In the genomic region with DNA sequence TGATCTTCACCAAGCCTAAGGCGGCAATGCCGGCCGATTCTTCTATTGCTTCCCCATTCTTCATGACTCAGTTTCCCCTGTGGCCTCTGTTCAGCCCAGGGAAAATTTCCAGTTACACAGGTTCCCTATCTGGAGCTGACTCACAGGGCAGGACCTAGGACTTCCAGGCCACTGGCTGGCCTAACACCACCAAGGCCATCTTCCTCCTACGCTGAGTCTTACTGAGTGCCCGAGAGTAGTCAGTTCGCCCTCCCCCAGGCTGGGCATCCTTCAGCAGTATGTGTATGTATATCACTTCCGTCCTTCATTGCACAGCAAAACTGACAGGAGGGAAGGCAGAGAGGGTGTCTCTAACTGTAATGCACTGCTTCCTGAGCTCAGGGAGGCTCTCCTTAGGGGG, we compare ENCODE assay signal across 28 mouse cellular contexts. TPM values are rescaled to one million over a fixed set of nuclear protein-coding genes. Genes with fewer than 3 reads are reported as not detected.
DNase-seq lines count a peak whose midpoint lies in the region; ATAC-seq and TF ChIP-seq lines count a peak whose summit lies in the region.
"Had no signal": no experiment of that assay in that cellular context is flagged by ENCODE, and none has a peak within 500 bp of the region (broad histone marks: within the 10 kb centered on the region; RNA-seq: fewer than 3 reads in every experiment).

No protein-coding gene starts in this region.

- DNase-seq in adrenal gland, postnatal 25 days: peak; percentile 37
- DNase-seq in adrenal gland, adult 18-20 months (ENCODE audit: low spot score in 2 of 2): no peak
- DNase-seq in yolk sac, embryonic 10.5 days (ENCODE audit: low spot score): no peak
- DNase-seq: B cell, adult 2 months; cerebellum, adult 18-20 months; cerebellum, postnatal 25 days; gastrocnemius, postnatal 10 days; heart, postnatal 4 days; kidney, postnatal 14 days; liver, postnatal 0 days; lung, postnatal 36 days; midbrain, embryonic 14.5 days; right cerebral cortex, adult 18-20 months; spleen, adult 18-20 months; thymus, adult 2 months; thymus, postnatal 36 days had no signal

- no peak overlapping the region for H3K4me2 ChIP-seq in hindbrain, embryonic 12.5 days (replicated peaks)
- H3K4me2 ChIP-seq: forebrain, embryonic 13.5 days; heart, embryonic 11.5 days; hindbrain, embryonic 14.5 days; limb, embryonic 12.5 days; liver, embryonic 11.5 days; neural tube, embryonic 15.5 days had no signal

- H3K27me3 ChIP-seq in E14TG2a.4 (ENCODE audit: insufficient read depth, low read length): no peaks in the 10 kb centered on the region
- no peaks in the 10 kb centered on the region for H3K27me3 ChIP-seq in hindbrain, embryonic 12.5 days
- H3K27me3 ChIP-seq: forebrain, embryonic 13.5 days; limb, embryonic 12.5 days; neural tube, embryonic 15.5 days had no signal

- peaks cover 99% of the 10 kb centered on the region for H3K36me3 ChIP-seq in E14TG2a.4 (ENCODE audit: insufficient read depth, low read length)
- H3K36me3 ChIP-seq in hindbrain, embryonic 12.5 days: peaks cover 31% of the 10 kb centered on the region

- 0 out of 2 replicates have a peak, but pooled peaks have one; percentile 15 for ATAC-seq in common myeloid progenitor, adult 5-6 weeks (replicated peaks; ENCODE audit: low read depth, poor library complexity, severe bottlenecking)
- ATAC-seq in monocyte, adult 5-6 weeks (replicated peaks; ENCODE audit: insufficient number of reproducible peaks, low FRiP score, low TSS enrichment, poor library complexity, severe bottlenecking): 0 out of 2 replicates have a peak, but pooled peaks have one; percentile 18
- ATAC-seq in hindbrain, embryonic 12.5 days (ENCODE audit: low FRiP score): no peak
- ATAC-seq: activated CD4-positive, CD25-positive, alpha-beta regulatory T cell, adult 4 months; forebrain, embryonic 13.5 days; intestine, postnatal 0 days; liver, postnatal 0 days had no signal

- WGBS in hindbrain, embryonic 12.5 days: 95% methylated on average over 7 of the region's 7 CpGs

- no peak overlapping the region for H3K27ac ChIP-seq in hindbrain, embryonic 12.5 days
- H3K27ac ChIP-seq: forebrain, embryonic 13.5 days; hindbrain, embryonic 14.5 days; limb, embryonic 12.5 days; neural tube, embryonic 15.5 days had no signal

- H3K9ac ChIP-seq in hindbrain, embryonic 12.5 days: no peak overlapping the region
- H3K9ac ChIP-seq: forebrain, embryonic 13.5 days; hindbrain, embryonic 14.5 days; limb, embryonic 12.5 days; liver, postnatal 0 days; neural tube, embryonic 15.5 days had no signal

- H3K4me1 ChIP-seq in E14TG2a.4 (replicated peaks; ENCODE audit: low read depth, low read length): peaks cover 81% of the 10 kb centered on the region
- peaks cover 8% of the 10 kb centered on the region for H3K4me1 ChIP-seq in hindbrain, embryonic 12.5 days

- H3K9me3 ChIP-seq in E14TG2a.4 (ENCODE audit: low read length): no peaks in the 10 kb centered on the region
- no peaks in the 10 kb centered on the region for H3K9me3 ChIP-seq in hindbrain, embryonic 12.5 days (replicated peaks)
- H3K9me3 ChIP-seq: forebrain, embryonic 13.5 days; limb, embryonic 12.5 days; neural tube, embryonic 15.5 days had no signal

- H3K4me3 ChIP-seq in E14TG2a.4 (replicated peaks; ENCODE audit: low read length): 0 out of 2 replicates have a peak overlapping the region, but pooled peaks have one; percentile 10
- H3K4me3 ChIP-seq in hindbrain, embryonic 12.5 days: no peak overlapping the region
- H3K4me3 ChIP-seq: forebrain, embryonic 13.5 days; limb, embryonic 12.5 days; neural tube, embryonic 15.5 days had no signal

- no peak for TF ChIP-seq CTCF in E14TG2a.4 (conservative IDR thresholded peaks at IDR 0.05; ENCODE audit: low read length)

RNA-seq across cellular contexts. Expression of a gene that starts 28.5 kb away (rescaled TPM):
- total RNA-seq in adrenal gland, postnatal 25 days (2021): 79.9 and 97.1 TPM in 2 replicates
- 10 to 100 TPM; 63.7 to 85.8 TPM for total RNA-seq in adrenal gland, adult 18-20 months (2021)
- 14.9 and 20.2 TPM in 2 replicates for total RNA-seq in common myeloid progenitor, adult 5-6 weeks (2017)
- total RNA-seq in monocyte, adult 5-6 weeks (2017): 62.1 to 83.4 TPM (median 78.5 TPM) in 3 replicates
- 19.0 and 20.8 TPM in 2 replicates for polyA plus RNA-seq in hindbrain, embryonic 12.5 days (2016; fragmentation: Nextera tagmentation; extraction: Ambion mirVana)

RNA-seq across cellular contexts. Expression of a gene that starts 31.9 kb away (rescaled TPM):
- total RNA-seq in adrenal gland, postnatal 25 days (2021): 255 and 328 TPM in 2 replicates
- 100 to 1,000 TPM; 218 to 375 TPM for total RNA-seq in adrenal gland, adult 18-20 months (2021)
- total RNA-seq in common myeloid progenitor, adult 5-6 weeks (2017): 0.23 and 0.29 TPM in 2 replicates
- total RNA-seq in monocyte, adult 5-6 weeks (2017): 0.29 TPM in 1 of 3 replicates, not detected in the others
- 67.5 and 68.6 TPM in 2 replicates for polyA plus RNA-seq in hindbrain, embryonic 12.5 days (2016; fragmentation: Nextera tagmentation; extraction: Ambion mirVana)

Comparison
In these comparisons a context has a peak if more than half of its experiments do, and no peak if none do; other contexts are left out.
1. RNA of a gene that starts 31.9 kb away (total RNA-seq): 218 to 375 TPM in adrenal gland, adult 18-20 months and 255 to 328 TPM in adrenal gland, postnatal 25 days; 0.29 TPM in monocyte, adult 5-6 weeks and 0.23 to 0.29 TPM in common myeloid progenitor, adult 5-6 weeks; every median in the first group is over 100 times any median in the second.